Mouse (Mus musculus) lung, adult 2 months (tissue): ENCODE measurements around the gene Ogfrl1. TPM values are rescaled to one million over a fixed set of nuclear protein-coding genes. Genes with fewer than 3 reads are reported as not detected.

Source experiments
- DNase-seq: peaks from one replicate; pipeline ENCODE4 v3.0.0; 2022
- H3K4me1 ChIP-seq: fragments of 200-500 bp; 2 replicates; pipeline ENCODE4 v1.6.1; 2011; ENCODE audit warnings: low read length; ENCODE audit not compliant: control insufficient read depth, insufficient read depth
- H3K4me3 ChIP-seq: fragments of 200-500 bp; replicated peaks from 2 replicates; pipeline ENCODE3; 2011; ENCODE audit warnings: low read depth, mild to moderate bottlenecking, control low read depth, low read length; ENCODE audit errors: extremely low read depth
- CTCF ChIP-seq: fragments of 200-500 bp; IDR thresholded peaks from 2 replicates; pipeline ENCODE4 v1.5.1; 2011; ENCODE audit warnings: mild to moderate bottlenecking, low read length, control low read depth; ENCODE audit not compliant: insufficient read depth
- POLR2A ChIP-seq: fragments of 200-500 bp; IDR thresholded peaks from 2 replicates; pipeline ENCODE4 v1.6.1; 2011; ENCODE audit warnings: low read depth, mild to moderate bottlenecking, control low read depth, low read length, borderline replicate concordance; ENCODE audit errors: extremely low read depth
- WGBS: fragments of 180-500 bp; shearing (Covaris S2); methylation state at CpG from one replicate; pipeline ENCODE4 v1.1.7; 2018; 5-methylcytosine and 5-hydroxymethylcytosine counted together
- polyA plus RNA-seq: library from polyadenylated mRNA; depleted of rRNA; stranded (reverse); fragments of >200 nt; gene quantifications from 2 replicates; pipeline ENCODE4 v1.2.3, GENCODE M21; 2012

Ogfrl1 gene
- polyA plus RNA-seq, 1 experiment = 7.4 TPM

DNA sequence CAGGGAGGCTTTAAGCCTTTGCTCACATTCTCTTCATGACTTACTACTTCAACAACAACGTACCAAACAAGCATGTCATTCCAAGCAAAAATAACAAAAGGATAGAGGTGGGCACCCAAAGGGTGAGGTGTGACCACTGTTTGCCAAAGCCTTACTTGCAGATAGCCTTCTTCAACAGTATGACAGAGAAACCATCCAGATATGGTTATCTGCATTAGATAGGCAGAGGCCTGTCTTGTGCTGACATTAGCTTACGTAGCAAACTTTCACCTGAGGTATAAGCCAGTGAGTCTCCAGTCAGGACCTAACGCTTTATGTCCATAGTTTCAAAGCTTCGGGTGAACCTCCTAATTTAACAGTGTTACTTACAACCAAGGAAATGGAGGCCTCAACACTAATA is 23.4 kb downstream of the Ogfrl1 start:
- no peaks in the 10 kb centered on the region for H3K4me1 ChIP-seq
- no peak for DNase-seq
- H3K4me3 ChIP-seq = no peak overlapping the region
- no peak for TF ChIP-seq POLR2A
- TF ChIP-seq CTCF = no peak
- WGBS = 89% methylated on average over 4 of the region's 4 CpGs

DNA sequence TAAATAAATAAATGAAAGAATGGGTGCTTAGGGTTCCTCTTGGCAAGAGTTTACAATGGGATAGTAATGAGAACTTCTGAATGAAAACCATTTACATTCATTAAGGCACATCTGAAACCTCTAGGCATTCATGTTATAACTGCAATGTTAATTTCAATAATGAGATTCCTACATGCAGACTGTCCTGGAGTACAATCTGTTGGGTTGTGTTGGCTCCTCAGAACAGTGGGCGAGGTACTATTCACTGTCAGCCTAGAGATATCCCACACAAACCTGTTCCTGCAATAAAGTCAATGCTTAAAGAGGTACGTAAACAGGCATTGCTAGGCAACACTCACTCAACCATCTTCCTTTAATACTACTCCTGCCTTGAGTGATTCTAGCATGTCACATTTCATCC is 32.0 kb downstream of the Ogfrl1 start:
- H3K4me1 ChIP-seq = no peaks in the 10 kb centered on the region
- TF ChIP-seq CTCF (no peak), POLR2A (no peak)
- WGBS = 90% methylated on average over 2 of the region's 2 CpGs
- DNase-seq = no peak
- no peak overlapping the region for H3K4me3 ChIP-seq

GRCm38 (mm10) chr1:23352895-23353294 is 44.7 kb downstream of the Ogfrl1 start:
- Histone ChIP-seq H3K4me1 (no peaks in the 10 kb centered on the region), H3K4me3 (no peak overlapping the region)
- TF ChIP-seq POLR2A (no peak), CTCF (no peak)
- WGBS = 88% methylated on average over 6 of the region's 6 CpGs
- DNase-seq = no peak

- no peaks in the 10 kb centered on the region for H3K4me1 ChIP-seq
- DNase-seq = no peak
- 50% methylated on average over 4 of the region's 4 CpGs for WGBS
- TF ChIP-seq CTCF (no peak), POLR2A (no peak)
- no peak overlapping the region for H3K4me3 ChIP-seq
Observed at GRCm38 (mm10) chr1:23351756-23352155, 45.8 kb downstream of the Ogfrl1 start.

- no peaks in the 10 kb centered on the region for H3K4me1 ChIP-seq
- no peak overlapping the region for H3K4me3 ChIP-seq
- TF ChIP-seq CTCF = no peak
- no peak for TF ChIP-seq POLR2A
- 64% methylated on average over 3 of the region's 3 CpGs for WGBS
- no peak for DNase-seq
Observed at GRCm38 (mm10) chr1:23345633-23346032, 51.9 kb downstream of the Ogfrl1 start.

GRCm38 (mm10) chr1:23342864-23343263 is 54.7 kb downstream of the Ogfrl1 start:
- Histone ChIP-seq H3K4me3 (no peak overlapping the region), H3K4me1 (no peaks in the 10 kb centered on the region)
- WGBS = 64% methylated on average over 4 of the region's 4 CpGs
- DNase-seq = no peak
- no peak for TF ChIP-seq CTCF
- no peak for TF ChIP-seq POLR2A

GRCm38 (mm10) chr1:23342224-23342623 is 55.3 kb downstream of the Ogfrl1 start:
- TF ChIP-seq POLR2A (no peak), CTCF (no peak)
- H3K4me1 ChIP-seq = no peaks in the 10 kb centered on the region
- 85% methylated on average over 3 of the region's 3 CpGs for WGBS
- no peak for DNase-seq
- no peak overlapping the region for H3K4me3 ChIP-seq

GRCm38 (mm10) chr1:23335726-23336363 is 61.7 kb downstream of the Ogfrl1 start:
- H3K4me3 ChIP-seq = no peak overlapping the region
- TF ChIP-seq POLR2A (no peak), CTCF (no peak)
- no peaks in the 10 kb centered on the region for H3K4me1 ChIP-seq
- DNase-seq = no peak
- WGBS = 85% methylated on average over 13 of the region's 13 CpGs

DNA sequence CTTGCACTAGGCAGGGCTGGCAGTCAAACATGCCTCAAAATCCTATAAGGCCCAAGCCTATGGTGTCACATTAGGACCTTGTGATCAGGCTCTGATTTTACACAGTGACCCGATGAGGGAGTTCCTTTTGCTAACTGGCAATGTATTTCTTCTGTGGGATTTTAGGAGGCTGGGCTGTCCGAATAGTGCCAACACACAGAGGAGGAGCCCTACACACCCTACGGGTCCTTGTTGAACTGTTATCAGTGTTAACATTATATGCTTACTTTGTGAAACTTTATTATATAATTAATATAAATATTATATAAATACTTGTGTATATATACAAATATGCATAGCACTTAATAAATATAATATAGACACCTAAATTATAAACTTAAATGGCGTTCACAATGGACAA is 62.5 kb downstream of the Ogfrl1 start:
- H3K4me1 ChIP-seq = no peaks in the 10 kb centered on the region; the same call in 1 of the 2 replicates
- no peak overlapping the region for H3K4me3 ChIP-seq
- TF ChIP-seq POLR2A (no peak), CTCF (no peak)
- no peak for DNase-seq
- WGBS = 79% methylated on average over 4 of the region's 4 CpGs

DNA sequence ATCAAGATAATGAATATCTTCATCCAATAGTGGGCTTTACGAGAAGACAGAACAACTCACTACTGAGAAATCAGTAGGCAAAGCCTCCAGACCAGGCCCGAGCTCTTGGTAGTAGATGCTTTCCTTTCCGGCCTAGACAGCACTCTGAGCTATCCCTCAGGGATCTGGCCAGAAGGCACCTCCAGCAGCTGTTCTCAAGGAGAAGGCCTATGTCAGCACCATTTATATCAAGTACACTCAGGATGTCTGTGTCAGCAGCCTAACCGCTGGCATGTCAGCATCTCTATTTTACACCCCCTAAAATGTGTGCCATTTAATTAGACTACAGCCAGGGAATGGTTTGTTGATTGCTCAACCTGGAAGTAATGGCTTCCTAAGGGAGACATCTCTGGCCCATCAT is 65.4 kb downstream of the Ogfrl1 start:
- no peak for DNase-seq
- H3K4me1 ChIP-seq = no peaks in the 10 kb centered on the region; the same call in 1 of the 2 replicates
- TF ChIP-seq CTCF = no peak
- no peak for TF ChIP-seq POLR2A
- WGBS = 90% methylated on average over 4 of the region's 4 CpGs
- no peak overlapping the region for H3K4me3 ChIP-seq

- Histone ChIP-seq H3K4me1 (0 out of 2 replicates have a peak, but pooled peaks cover 4% of the 10 kb centered on the region), H3K4me3 (no peak overlapping the region)
- TF ChIP-seq CTCF (no peak), POLR2A (no peak)
- WGBS = 82% methylated on average over 7 of the region's 7 CpGs
- no peak for DNase-seq
Observed at GRCm38 (mm10) chr1:23325160-23325559, 72.4 kb downstream of the Ogfrl1 start.
